Mouse (Mus musculus): Measurements from ENCODE around the gene Rsf1. TPM values are rescaled to one million over a fixed set of nuclear protein-coding genes. Genes with fewer than 3 reads are reported as not detected.

The Rsf1 gene
- total RNA-seq (2018; cell fraction: chromatin; rRNA removed): 100 to 1,000 TPM in 3 of 26 experiments, 10 to 100 TPM in 23; 20.0 to 125 (median 79.7) TPM
- 10 to 100 TPM; 13.8 to 35.9 (median 26.3) TPM for total RNA-seq (2018; cell fraction: cytosol; rRNA removed)
- total RNA-seq (2018; cell fraction: nucleus; rRNA removed): 10 to 100 TPM; 18.7 to 78.9 (median 47.0) TPM
- 16.4 to 28.2 TPM (median 16.9 TPM) in 3 replicates for polyA plus RNA-seq (2018)

GRCm38 (mm10) chr7:97579067-97579975 is at the start of gene Rsf1, which contains the start of gene Aamdc:
Gene Rsf1 (plus strand): TSS chr7:97579889.
Gene Aamdc (minus strand): TSS chr7:97579497.
- H3K36me3 ChIP-seq (ENCODE audit: inconsistent target): no peaks in the 10 kb centered on the region
- WGBS (ENCODE audit: missing documents): 1% methylated on average over 58 of the region's 68 CpGs

GRCm38 (mm10) chr7:97535531-97535930 is 44.2 kb upstream of the Rsf1 start:
- 92% methylated on average over 5 of the region's 5 CpGs for WGBS (ENCODE audit: missing documents)
- H3K36me3 ChIP-seq (ENCODE audit: inconsistent target): peaks cover 52% of the 10 kb centered on the region

More at GRCm38 (mm10) chr7:97579067-97579975, at the start of gene Rsf1, which contains the start of gene Aamdc:
- Histone ChIP-seq H3K27ac (peak within 1 kb of the TSS; percentile 78), H3K79me2 (ENCODE audit: inconsistent target) (peaks cover 38% of the 10 kb centered on the region), H3K4me3 (ENCODE audit: inconsistent target) (peak within 1 kb of the TSS; percentile 86)

GRCm38 (mm10) chr7:97536571-97536970 is 43.1 kb upstream of the Rsf1 start:
- Histone ChIP-seq H3K79me2 (ENCODE audit: inconsistent target) (no peaks in the 10 kb centered on the region), H3K36me3 (ENCODE audit: inconsistent target) (peaks cover 57% of the 10 kb centered on the region), H3K4me3 (ENCODE audit: inconsistent target) (no peak overlapping the region), H3K27ac (no peak overlapping the region)
- WGBS (ENCODE audit: missing documents): 96% methylated on average over 5 of the region's 5 CpGs

More at GRCm38 (mm10) chr7:97535531-97535930, 44.2 kb upstream of the Rsf1 start:
- H3K27ac ChIP-seq: no peak overlapping the region
- no peak overlapping the region for H3K4me3 ChIP-seq (ENCODE audit: inconsistent target)
- no peaks in the 10 kb centered on the region for H3K79me2 ChIP-seq (ENCODE audit: inconsistent target)

DNA sequence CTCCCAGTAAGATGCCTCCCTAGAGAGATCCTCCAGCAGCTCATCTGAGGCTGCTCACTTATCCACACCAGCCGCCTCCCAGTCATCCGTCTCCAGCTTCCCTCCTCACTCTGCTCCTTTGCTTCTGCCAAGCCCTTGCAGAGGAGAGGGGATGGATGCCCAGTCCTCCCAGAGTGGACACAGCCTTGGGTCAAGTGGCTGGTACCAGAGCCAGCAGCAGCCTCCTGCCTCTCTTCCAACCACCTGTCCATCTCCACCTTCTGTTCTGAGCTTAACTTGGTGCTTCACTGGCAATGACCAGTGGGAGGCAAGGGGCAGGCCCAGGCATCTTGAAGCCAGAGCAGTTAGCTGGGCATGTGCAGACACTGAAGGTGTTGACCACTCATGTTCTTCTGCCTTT is 33.2 kb upstream of the Rsf1 start:
- Histone ChIP-seq H3K36me3 (ENCODE audit: inconsistent target) (peaks cover 7% of the 10 kb centered on the region), H3K27ac (no peak overlapping the region), H3K79me2 (ENCODE audit: inconsistent target) (no peaks in the 10 kb centered on the region), H3K4me3 (ENCODE audit: inconsistent target) (no peak overlapping the region)
- WGBS (ENCODE audit: missing documents): 96% methylated on average over 2 of the region's 2 CpGs

GRCm38 (mm10) chr7:97549301-97549700 is 30.4 kb upstream of the Rsf1 start:
- 79% methylated on average over 10 of the region's 10 CpGs for WGBS (ENCODE audit: missing documents)
- H3K79me2 ChIP-seq (ENCODE audit: inconsistent target): no peaks in the 10 kb centered on the region
- no peak overlapping the region for H3K4me3 ChIP-seq (ENCODE audit: inconsistent target)
- H3K27ac ChIP-seq: no peak overlapping the region
- no peaks in the 10 kb centered on the region for H3K36me3 ChIP-seq (ENCODE audit: inconsistent target)

GRCm38 (mm10) chr7:97550673-97551072 is 29.0 kb upstream of the Rsf1 start:
- 92% methylated on average over 9 of the region's 9 CpGs for WGBS (ENCODE audit: missing documents)
- Histone ChIP-seq H3K79me2 (ENCODE audit: inconsistent target) (no peaks in the 10 kb centered on the region), H3K36me3 (ENCODE audit: inconsistent target) (no peaks in the 10 kb centered on the region), H3K4me3 (ENCODE audit: inconsistent target) (no peak overlapping the region), H3K27ac (no peak overlapping the region)

GRCm38 (mm10) chr7:97563576-97563975 is 16.1 kb upstream of the Rsf1 start:
- 96% methylated on average over 2 of the region's 2 CpGs for WGBS (ENCODE audit: missing documents)
- H3K36me3 ChIP-seq (ENCODE audit: inconsistent target): no peaks in the 10 kb centered on the region
- no peak overlapping the region for H3K27ac ChIP-seq
- no peak overlapping the region for H3K4me3 ChIP-seq (ENCODE audit: inconsistent target)
- no peaks in the 10 kb centered on the region for H3K79me2 ChIP-seq (ENCODE audit: inconsistent target)

GRCm38 (mm10) chr7:97569372-97569771 is 10.3 kb upstream of the Rsf1 start:
- WGBS (ENCODE audit: missing documents): 86% methylated on average over 4 of the region's 4 CpGs

DNA sequence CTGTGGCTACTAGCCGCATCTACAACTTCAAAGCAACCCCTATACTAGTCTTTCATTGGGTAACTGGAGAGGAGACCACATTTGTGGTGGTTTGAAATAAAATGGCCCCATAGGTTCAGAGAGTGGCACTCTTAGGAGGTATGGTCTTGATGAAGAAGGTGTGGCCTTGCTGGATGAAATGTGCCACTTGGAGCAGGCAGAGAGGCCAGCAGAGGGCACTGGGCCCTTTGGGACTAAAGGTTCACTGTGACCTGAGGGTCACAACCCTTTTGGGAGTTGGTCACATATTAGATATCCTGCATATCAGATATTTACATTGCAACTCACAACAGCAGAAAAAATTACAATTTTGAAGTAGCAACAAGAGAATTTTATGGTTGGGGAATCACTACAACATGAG is 9.3 kb upstream of the Rsf1 start:
- 94% methylated on average over 1 of the region's 1 CpGs for WGBS (ENCODE audit: missing documents)
- Histone ChIP-seq H3K79me2 (ENCODE audit: inconsistent target) (no peaks in the 10 kb centered on the region), H3K36me3 (ENCODE audit: inconsistent target) (no peaks in the 10 kb centered on the region)

More at GRCm38 (mm10) chr7:97569372-97569771, 10.3 kb upstream of the Rsf1 start:
- Histone ChIP-seq H3K4me3 (ENCODE audit: inconsistent target) (no peak overlapping the region), H3K27ac (no peak overlapping the region), H3K79me2 (ENCODE audit: inconsistent target) (no peaks in the 10 kb centered on the region), H3K36me3 (ENCODE audit: inconsistent target) (no peaks in the 10 kb centered on the region)

GRCm38 (mm10) chr7:97578361-97579066 is 1.2 kb upstream of the Rsf1 start:
- Histone ChIP-seq H3K79me2 (ENCODE audit: inconsistent target) (peaks cover 30% of the 10 kb centered on the region), H3K4me3 (ENCODE audit: inconsistent target) (peak overlapping the region; percentile 66), H3K36me3 (ENCODE audit: inconsistent target) (no peaks in the 10 kb centered on the region), H3K27ac (0 out of 2 replicates have a peak overlapping the region, but pooled peaks have one; percentile 13)
- WGBS (ENCODE audit: missing documents): 28% methylated on average over 8 of the region's 8 CpGs

More for the DNA sequence above, 9.3 kb upstream of the Rsf1 start:
- H3K4me3 ChIP-seq (ENCODE audit: inconsistent target): no peak overlapping the region
- H3K27ac ChIP-seq: no peak overlapping the region

- Histone ChIP-seq H3K27ac (peak overlapping the region; percentile 78), H3K4me3 (ENCODE audit: inconsistent target) (peak overlapping the region; percentile 86), H3K36me3 (ENCODE audit: inconsistent target) (no peaks in the 10 kb centered on the region), H3K79me2 (ENCODE audit: inconsistent target) (peaks cover 47% of the 10 kb centered on the region)
- WGBS (ENCODE audit: missing documents): under 1% methylated on average over 65 of the region's 65 CpGs
Observed at GRCm38 (mm10) chr7:97579976-97580842, 520 bp downstream of the Rsf1 start.

DNA sequence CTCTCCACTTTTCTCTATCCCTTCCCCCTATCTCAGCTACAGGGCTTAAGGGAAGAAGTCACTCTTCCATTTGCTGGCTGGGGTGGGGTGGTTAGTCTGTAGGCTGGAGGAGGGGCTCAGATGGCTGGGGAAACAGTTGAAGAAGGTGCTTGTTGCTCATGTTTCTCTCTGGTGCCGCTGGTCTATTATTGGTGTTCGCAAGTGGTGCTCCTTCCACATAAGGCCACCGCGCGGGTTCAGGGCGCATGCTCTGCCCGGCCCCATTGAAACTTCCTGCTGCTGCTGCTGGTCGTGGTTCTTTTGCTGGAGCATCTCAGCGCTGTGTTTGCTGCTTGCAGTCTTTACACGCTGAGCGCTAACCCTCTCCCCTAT is 1.1 kb downstream of the Rsf1 start:
- Histone ChIP-seq H3K79me2 (ENCODE audit: inconsistent target) (peaks cover 53% of the 10 kb centered on the region), H3K36me3 (ENCODE audit: inconsistent target) (no peaks in the 10 kb centered on the region), H3K4me3 (ENCODE audit: inconsistent target) (peak overlapping the region; percentile 86), H3K27ac (peak overlapping the region; percentile 78)
- WGBS (ENCODE audit: missing documents): 0% methylated on average over 7 of the region's 11 CpGs

DNA sequence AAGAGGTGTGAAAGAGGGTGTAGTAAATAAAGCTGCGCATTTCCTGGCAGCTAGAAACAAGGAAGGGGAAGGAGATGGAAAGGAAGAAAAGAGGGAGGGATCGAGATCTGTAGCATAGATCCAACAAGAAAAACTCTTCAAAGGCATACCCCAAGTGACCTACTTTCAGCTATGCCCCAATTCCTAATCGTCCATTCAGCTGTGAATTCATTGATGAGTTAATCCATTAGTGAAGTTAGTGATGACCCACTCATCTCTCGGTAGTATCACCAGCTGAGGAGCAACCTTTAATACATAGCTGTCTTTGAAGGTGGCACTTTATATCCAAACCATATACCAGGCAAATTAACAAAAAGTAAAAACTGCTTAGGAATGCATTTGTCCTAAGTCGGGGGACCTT is 8.8 kb downstream of the Rsf1 start:
- Histone ChIP-seq H3K36me3 (ENCODE audit: inconsistent target) (no peaks in the 10 kb centered on the region), H3K4me3 (ENCODE audit: inconsistent target) (no peak overlapping the region)
- WGBS (ENCODE audit: missing documents): 82% methylated on average over 5 of the region's 5 CpGs

GRCm38 (mm10) chr7:97590488-97590887 is 10.8 kb downstream of the Rsf1 start:
- no peak overlapping the region for H3K4me3 ChIP-seq (ENCODE audit: inconsistent target)
- no peaks in the 10 kb centered on the region for H3K36me3 ChIP-seq (ENCODE audit: inconsistent target)
- H3K27ac ChIP-seq: no peak overlapping the region
- H3K79me2 ChIP-seq (ENCODE audit: inconsistent target): peaks cover 100% of the 10 kb centered on the region
- WGBS (ENCODE audit: missing documents): 94% methylated on average over 3 of the region's 3 CpGs

More for the DNA sequence above, 8.8 kb downstream of the Rsf1 start:
- no peak overlapping the region for H3K27ac ChIP-seq
- peaks cover 100% of the 10 kb centered on the region for H3K79me2 ChIP-seq (ENCODE audit: inconsistent target)

Data from macrophage (primary cell).